Mouse (Mus musculus) limb, embryonic 14.5 days (tissue): ENCODE results near the gene Tmem42. TPM values are rescaled to one million over a fixed set of nuclear protein-coding genes. Genes with fewer than 3 reads are reported as not detected.
A peak's percentile ranks its signal among the peaks of the same experiment; 100 is the strongest.

ENCODE experiments used
- ATAC-seq: fragments of 200-750 bp; cut with Nextera tagmentation; 2 replicates; pipeline ENCODE4 v1.8.0; 2017; ENCODE audit warnings: low read depth, moderate number of reproducible peaks, moderate TSS enrichment; ENCODE audit not compliant: low FRiP score
- DNase-seq: peaks from one replicate; pipeline ENCODE4 v3.0.0-alpha.2; 2015; ENCODE audit warnings: low spot score
- H3K27ac ChIP-seq: fragments of 300-500 bp; sonication (generic); replicated peaks from 2 replicates; pipeline ENCODE4 v1.5.1; 2014; ENCODE audit warnings: low read depth, mild to moderate bottlenecking, low read length, moderate library complexity, mixed read lengths
- H3K27me3 ChIP-seq: fragments of 300-500 bp; sonication (generic); 2 replicates; pipeline ENCODE4 v1.6.1; 2014; ENCODE audit warnings: low read length, mixed read lengths; ENCODE audit not compliant: control insufficient read depth, insufficient read depth
- H3K36me3 ChIP-seq: fragments of 300-500 bp; sonication (generic); 2 replicates; pipeline ENCODE4 v1.6.1; 2014; ENCODE audit warnings: mild to moderate bottlenecking, low read length, moderate library complexity, mixed read lengths; ENCODE audit not compliant: control insufficient read depth, insufficient read depth
- H3K4me1 ChIP-seq: fragments of 300-500 bp; sonication (generic); 2 replicates; pipeline ENCODE4 v1.6.1; 2014; ENCODE audit warnings: antibody characterized with exemption, low read length, mixed read lengths; ENCODE audit not compliant: control insufficient read depth, insufficient read depth
- H3K4me2 ChIP-seq: fragments of 300-500 bp; sonication (generic); replicated peaks from 2 replicates; pipeline ENCODE4 v1.6.1; 2014; ENCODE audit warnings: low read depth, mild to moderate bottlenecking, low read length, moderate library complexity; ENCODE audit not compliant: severe bottlenecking
- H3K4me3 ChIP-seq: fragments of 300-500 bp; sonication (generic); replicated peaks from 2 replicates; pipeline ENCODE4 v1.5.1; 2014; ENCODE audit warnings: low read length
- H3K9ac ChIP-seq: fragments of 300-500 bp; sonication (generic); 2 replicates; pipeline ENCODE4 v1.6.1; 2014; ENCODE audit warnings: mild to moderate bottlenecking, low read depth, low read length, moderate library complexity; ENCODE audit not compliant: severe bottlenecking
- H3K9me3 ChIP-seq: fragments of 300-500 bp; sonication (generic); 2 replicates; pipeline ENCODE4 v1.6.1; 2016; ENCODE audit warnings: low read length; ENCODE audit not compliant: control insufficient read depth
- POLR2A ChIP-seq: fragments of 200-500 bp; IDR thresholded peaks from 2 replicates; pipeline ENCODE4 v1.8.0; 2012; ENCODE audit warnings: inconsistent platforms, mild to moderate bottlenecking, moderate library complexity, borderline replicate concordance; ENCODE audit not compliant: insufficient read depth, insufficient read length; ENCODE audit errors: extremely low read depth
- WGBS: fragments of 180-500 bp; shearing (Covaris S2); extraction: QIAGEN DNeasy Blood & Tissue Kit; methylation state at CpG from one replicate; pipeline ENCODE4 v1.1.7; 2014; 5-methylcytosine and 5-hydroxymethylcytosine counted together
- polyA plus RNA-seq, 2 experiments: library from polyadenylated mRNA; depleted of rRNA in 1 of 2; stranded (reverse) in 1 of 2; unstranded in 1 of 2; fragments of >200 nt; fragmentation: Nextera tagmentation in 1 of 2; extraction: Ambion mirVana in 1 of 2; gene quantifications; 2 replicates each; pipeline versions ENCODE4 v1.2.1 to v1.2.3; 2012 to 2014

Tmem42 gene
- polyA plus RNA-seq, 2 experiments: 18.3 to 30.1 TPM

DNA sequence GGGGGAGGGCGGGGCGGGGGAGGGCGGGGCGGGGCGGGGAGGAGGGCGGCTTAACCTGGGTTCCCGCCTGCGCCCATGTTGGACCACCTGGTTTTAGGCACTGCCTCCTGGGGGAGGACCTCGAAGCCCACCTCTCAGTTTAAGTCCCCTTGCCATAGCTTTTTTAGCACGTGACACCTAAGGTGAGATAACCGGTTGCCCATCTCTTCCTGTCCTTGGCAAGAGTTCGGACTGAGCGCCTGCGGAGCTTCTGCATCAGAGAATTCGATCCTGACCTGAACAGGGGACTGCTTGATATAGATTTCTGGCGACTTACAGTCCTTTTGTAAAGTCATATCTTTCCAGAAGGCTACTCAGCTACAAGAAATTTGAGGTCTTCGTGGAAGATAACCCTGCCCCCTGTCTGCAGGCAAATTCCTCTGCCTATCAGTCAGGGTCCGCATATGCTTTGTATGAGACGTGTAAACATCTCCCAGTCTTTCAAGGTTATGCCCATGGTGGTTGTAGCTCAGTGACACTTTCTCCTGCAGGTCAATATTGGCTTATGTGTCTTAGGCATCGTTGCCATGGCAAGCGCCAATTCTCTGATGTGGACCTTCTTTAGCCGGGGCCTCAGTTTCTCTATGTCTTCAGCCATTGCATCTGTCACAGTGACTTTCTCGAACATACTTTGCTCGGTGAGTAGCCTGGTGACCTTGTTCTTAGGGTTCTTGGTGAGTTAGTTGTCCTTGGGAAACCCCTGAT, 682 bp downstream of the Tmem42 start:
- Histone ChIP-seq H3K4me3 (peak overlapping the region; percentile 58), H3K9ac (0 out of 2 replicates have a peak overlapping the region, but pooled peaks have one; percentile 75), H3K9me3 (no peaks in the 10 kb centered on the region), H3K4me1 (peaks cover 10% of the 10 kb centered on the region), H3K4me2 (peak overlapping the region; percentile 50), H3K36me3 (peaks cover 12% of the 10 kb centered on the region), H3K27ac (no peak overlapping the region), H3K27me3 (no peaks in the 10 kb centered on the region)
- DNase-seq: peak; percentile 44
- no peak for ATAC-seq
- 46% methylated on average over 16 of the region's 24 CpGs for WGBS
- TF ChIP-seq POLR2A: no peak

DNA sequence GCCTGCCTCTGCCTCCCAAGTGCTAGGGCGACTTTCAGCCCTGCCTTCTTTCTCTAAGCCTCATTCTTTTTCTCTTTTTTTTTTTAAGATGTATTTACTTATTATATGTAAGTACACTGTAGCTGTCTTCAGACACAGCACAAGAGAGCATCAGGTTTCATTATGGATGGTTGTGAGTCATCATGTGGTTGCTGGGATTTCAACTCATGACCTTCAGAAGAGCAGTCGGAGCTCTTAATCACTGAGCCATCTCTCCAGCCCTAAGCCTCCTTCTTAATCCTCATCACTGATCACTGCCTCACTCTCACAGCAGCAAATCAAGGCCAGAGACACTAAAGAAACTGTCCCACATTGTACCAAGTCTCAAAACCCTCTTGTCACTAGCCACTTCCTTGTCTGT, 3.1 kb downstream of the Tmem42 start:
- no peak for TF ChIP-seq POLR2A
- Histone ChIP-seq H3K9me3 (no peaks in the 10 kb centered on the region), H3K27me3 (no peaks in the 10 kb centered on the region), H3K27ac (no peak overlapping the region), H3K36me3 (no peaks in the 10 kb centered on the region), H3K4me3 (no peak overlapping the region), H3K9ac (no peak overlapping the region), H3K4me1 (peaks cover 10% of the 10 kb centered on the region), H3K4me2 (no peak overlapping the region)
- no peak for DNase-seq
- WGBS: 89% methylated on average over 2 of the region's 2 CpGs
- no peak for ATAC-seq

DNA sequence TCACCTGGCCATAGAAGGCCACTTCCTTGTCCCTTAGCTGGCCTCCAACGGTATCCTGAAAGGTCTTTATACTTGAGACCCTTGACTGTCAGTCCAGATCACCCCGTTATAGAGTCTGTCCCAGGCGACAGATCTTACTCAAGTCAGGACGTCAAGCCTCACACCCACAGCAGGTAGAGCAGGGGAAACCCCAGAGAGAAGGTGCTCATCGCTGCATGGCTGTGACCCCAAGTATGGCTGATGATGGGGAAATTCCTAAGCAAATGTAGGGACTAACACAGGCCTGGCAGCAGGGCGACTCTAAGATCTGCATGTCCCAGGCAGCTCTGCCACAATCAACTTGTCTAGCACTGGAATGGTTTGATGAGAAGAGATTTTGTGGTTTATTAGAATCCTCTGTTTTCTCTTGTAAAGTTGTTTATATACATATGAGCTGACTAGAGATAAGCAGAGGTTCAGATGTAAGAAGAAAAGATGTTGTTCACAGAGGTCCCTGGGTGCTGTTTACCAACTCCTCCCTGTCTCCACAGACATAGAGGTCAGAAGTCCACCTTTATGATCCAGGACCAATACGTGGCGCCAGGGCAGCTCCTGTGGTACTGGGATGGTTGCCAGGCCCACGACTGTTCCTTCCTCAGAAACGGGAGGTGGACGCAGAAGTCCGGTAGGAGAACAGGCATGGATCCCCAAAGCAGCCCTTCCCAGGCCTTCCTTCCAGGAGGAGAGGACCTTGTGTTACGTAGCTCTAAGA, 10.5 kb downstream of the Tmem42 start:
- TF ChIP-seq POLR2A: no peak
- Histone ChIP-seq H3K4me3 (no peak overlapping the region), H3K9me3 (no peaks in the 10 kb centered on the region), H3K4me1 (no peaks in the 10 kb centered on the region), H3K27me3 (no peaks in the 10 kb centered on the region), H3K27ac (no peak overlapping the region), H3K9ac (no peak overlapping the region), H3K36me3 (no peaks in the 10 kb centered on the region), H3K4me2 (no peak overlapping the region)
- WGBS: 76% methylated on average over 13 of the region's 13 CpGs
- DNase-seq (no peak), ATAC-seq (no peak)

DNA sequence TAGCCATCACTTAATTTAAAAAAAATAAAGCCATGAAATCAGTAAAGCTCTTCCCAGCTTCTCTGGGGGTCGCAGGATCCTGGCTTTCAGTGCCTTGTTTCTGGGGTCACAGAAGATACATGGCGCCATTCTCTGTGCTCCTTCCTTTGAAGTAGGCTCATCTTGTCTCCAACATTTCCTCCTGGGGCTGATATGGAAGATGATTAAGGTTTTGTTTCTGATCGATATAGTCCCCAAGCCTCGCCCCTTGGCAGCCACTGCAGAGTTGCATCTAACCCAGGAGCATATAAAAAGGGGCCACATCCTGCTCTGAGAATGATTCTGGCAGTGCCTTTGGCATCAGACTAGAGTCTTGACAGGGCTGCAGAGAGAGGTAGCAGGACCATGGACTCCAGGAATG, 13.3 kb downstream of the Tmem42 start, which contains the start of gene Tgm4:
TSS of gene Tgm4 (plus strand) at position 301 of the 400 bp plus-strand sequence.
- TF ChIP-seq POLR2A: no peak
- no peak within 1 kb of the TSS for H3K4me2 ChIP-seq
- no peaks in the 10 kb centered on the region for H3K9me3 ChIP-seq
- H3K9ac ChIP-seq: no peak within 1 kb of the TSS
- WGBS: 87% methylated on average over 4 of the region's 4 CpGs
- ATAC-seq: no peak
- no peaks in the 10 kb centered on the region for H3K4me1 ChIP-seq
- no peak within 1 kb of the TSS for H3K27ac ChIP-seq
- DNase-seq: no peak
- no peak within 1 kb of the TSS for H3K4me3 ChIP-seq
- no peaks in the 10 kb centered on the region for H3K27me3 ChIP-seq
- H3K36me3 ChIP-seq: no peaks in the 10 kb centered on the region

DNA sequence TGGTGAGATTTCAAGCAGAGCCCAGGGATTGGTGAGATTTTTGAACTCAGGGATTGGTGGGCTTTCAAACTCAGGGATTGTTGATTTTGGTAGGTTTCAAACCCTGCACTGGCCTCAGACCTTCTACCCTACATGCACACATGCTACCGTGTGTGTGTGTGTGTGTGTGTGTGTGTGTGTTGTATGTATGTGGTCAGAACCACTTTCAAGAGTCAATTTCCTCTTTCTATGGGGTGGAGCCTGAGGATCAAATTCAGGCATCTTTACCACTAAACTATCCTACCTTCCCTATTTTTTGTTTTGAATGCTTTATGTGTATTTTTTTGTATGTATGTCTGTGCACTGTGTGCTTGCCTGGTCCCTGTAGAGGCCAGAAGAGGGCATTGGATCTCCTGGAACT, 26.5 kb downstream of the Tmem42 start:
- Histone ChIP-seq H3K36me3 (no peaks in the 10 kb centered on the region), H3K27ac (no peak overlapping the region), H3K4me1 (no peaks in the 10 kb centered on the region), H3K9me3 (no peaks in the 10 kb centered on the region), H3K27me3 (no peaks in the 10 kb centered on the region), H3K4me3 (no peak overlapping the region), H3K9ac (no peak overlapping the region), H3K4me2 (no peak overlapping the region)
- DNase-seq (no peak), ATAC-seq (no peak)
- TF ChIP-seq POLR2A: no peak
- 81% methylated on average over 1 of the region's 1 CpGs for WGBS
